Comparison of ENCODE assay signal across 9 mouse cellular contexts in the genomic region with DNA sequence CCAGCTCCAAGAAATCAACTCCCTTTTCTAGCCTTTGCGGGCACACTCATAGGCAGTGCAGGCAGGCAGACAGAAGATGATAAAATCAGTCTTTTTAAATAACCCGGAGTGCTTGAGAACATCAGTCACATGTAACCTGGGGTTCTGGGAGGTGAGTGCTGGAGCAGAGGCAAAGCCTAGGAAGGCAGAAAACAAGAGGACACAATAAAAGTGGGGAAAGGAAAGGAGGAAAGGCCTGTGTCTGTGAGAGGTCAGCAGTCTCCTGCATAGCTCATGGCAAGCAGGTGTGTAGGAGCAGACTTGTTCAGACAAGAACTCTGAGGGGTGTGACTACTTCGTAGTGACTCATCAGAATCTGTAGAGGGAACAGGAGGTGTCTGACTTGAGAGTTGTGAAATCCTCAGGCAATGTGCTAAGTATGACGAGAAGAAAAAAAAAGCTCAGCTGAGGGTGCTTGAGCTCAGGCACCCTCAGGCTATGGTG. TPM values are rescaled to one million over a fixed set of nuclear protein-coding genes. Genes with fewer than 3 reads are reported as not detected.
DNase-seq lines count a peak whose midpoint lies in the region; ATAC-seq and TF ChIP-seq lines count a peak whose summit lies in the region.
"Had no signal": no experiment of that assay in that cellular context is flagged by ENCODE, and none has a peak within 500 bp of the region (broad histone marks: within the 10 kb centered on the region; RNA-seq: fewer than 3 reads in every experiment).

No protein-coding gene starts in this region.

- H3K27ac ChIP-seq in embryonic facial prominence, embryonic 15.5 days (replicated peaks) = peak overlapping the region; percentile 28; the same call in 1 of the 2 replicates
- peak overlapping the region; percentile 82 for H3K27ac ChIP-seq in liver, embryonic 14.5 days
- H3K27ac ChIP-seq: hindbrain, embryonic 15.5 days had no signal

- H3K36me3 ChIP-seq in embryonic facial prominence, embryonic 15.5 days = peaks cover 6% of the 10 kb centered on the region; the same call in 1 of the 2 replicates
- peaks cover 9% of the 10 kb centered on the region for H3K36me3 ChIP-seq in liver, embryonic 14.5 days (replicated peaks; ENCODE audit: control insufficient read depth, insufficient read depth, low read depth)

- no peaks in the 10 kb centered on the region for H3K27me3 ChIP-seq in embryonic facial prominence, embryonic 15.5 days
- no peaks in the 10 kb centered on the region for H3K27me3 ChIP-seq in liver, embryonic 14.5 days (ENCODE audit: control insufficient read depth, insufficient read depth, low read length)
- H3K27me3 ChIP-seq: hindbrain, embryonic 15.5 days had no signal

- no peak overlapping the region for H3K4me2 ChIP-seq in embryonic facial prominence, embryonic 15.5 days (replicated peaks)
- H3K4me2 ChIP-seq in liver, embryonic 14.5 days (ENCODE audit: low read depth) = peak overlapping the region; percentile 46
- H3K4me2 ChIP-seq: hindbrain, embryonic 15.5 days had no signal

- 0 out of 2 replicates have a peak, but pooled peaks have one; percentile 27 for TF ChIP-seq EP300 in liver, embryonic 14.5 days (IDR thresholded peaks at IDR 0.05; ENCODE audit: low read depth)

- DNase-seq in urinary bladder, adult 18-20 months (ENCODE audit: low spot score in 2 of 2) = peak; percentile 16 to 57
- DNase-seq in urinary bladder, postnatal 10 days (ENCODE audit: low spot score) = no peak
- DNase-seq in liver, embryonic 14.5 days (ENCODE audit: low read depth in 3 of 3, low spot score in 3 of 3) = peak; percentile 53 to 76 (median 55)
- peak; percentile 83 for DNase-seq in telencephalon, adult 2 months (ENCODE audit: low read depth, low spot score)
- DNase-seq in retina, embryonic 14.5 days (ENCODE audit: low spot score) = no peak
- no peak for DNase-seq in layer of hippocampus, postnatal 25 days (ENCODE audit: extremely low spot score in 1 of 2, low spot score in 1 of 2)
- no peak for DNase-seq in heart, postnatal 36 days

- WGBS in embryonic facial prominence, embryonic 15.5 days = 64% methylated on average over 4 of the region's 4 CpGs
- WGBS in liver, embryonic 14.5 days (ENCODE audit: insufficient replicate concordance) = 26% methylated on average over 4 of the region's 4 CpGs

- H3K9ac ChIP-seq in embryonic facial prominence, embryonic 15.5 days = no peak overlapping the region
- peak overlapping the region; percentile 35 for H3K9ac ChIP-seq in liver, embryonic 14.5 days (replicated peaks)
- H3K9ac ChIP-seq: hindbrain, embryonic 15.5 days had no signal

- intact Hi-C loops in heart, postnatal 36 days (cut with DNase I) = no loop called here

- TF ChIP-seq CTCF in liver, embryonic 14.5 days (IDR thresholded peaks at IDR 0.05; ENCODE audit: low read depth) = no peak

- H3K4me1 ChIP-seq in embryonic facial prominence, embryonic 15.5 days = no peaks in the 10 kb centered on the region
- peaks cover 17 to 27% of the 10 kb centered on the region in 2 experiments for H3K4me1 ChIP-seq in liver, embryonic 14.5 days (replicated peaks; ENCODE audit: control insufficient read depth in 2 of 2, insufficient read depth in 2 of 2, low read length in 1 of 2)
- H3K4me1 ChIP-seq: hindbrain, embryonic 15.5 days had no signal

- no peaks in the 10 kb centered on the region for H3K9me3 ChIP-seq in embryonic facial prominence, embryonic 15.5 days (replicated peaks)
- H3K9me3 ChIP-seq in liver, embryonic 14.5 days (ENCODE audit: control insufficient read depth, low read length) = no peaks in the 10 kb centered on the region
- H3K9me3 ChIP-seq: hindbrain, embryonic 15.5 days had no signal

- no peak overlapping the region for H3K4me3 ChIP-seq in embryonic facial prominence, embryonic 15.5 days (replicated peaks)
- no peak overlapping the region for H3K4me3 ChIP-seq in liver, embryonic 14.5 days (ENCODE audit: insufficient read depth in 1 of 2, low read depth in 2 of 2, low read length in 2 of 2)
- H3K4me3 ChIP-seq: hindbrain, embryonic 15.5 days had no signal

- ATAC-seq in embryonic facial prominence, embryonic 15.5 days (ENCODE audit: insufficient number of reproducible peaks, low FRiP score, low TSS enrichment, low read depth) = peak; percentile 78; the same call in 1 of the 2 replicates
- ATAC-seq in liver, embryonic 14.5 days (ENCODE audit: insufficient read depth) = peak; percentile 95

RNA-seq across cellular contexts. Expression of gene B3galnt2, which starts 14.4 kb away (rescaled TPM):
- polyA plus RNA-seq in embryonic facial prominence, embryonic 15.5 days (2015; fragmentation: Nextera tagmentation; extraction: Ambion mirVana) = 33.7 and 36.1 TPM in 2 replicates
- 15.4 and 20.5 TPM in 2 replicates for polyA plus RNA-seq in liver, embryonic 14.5 days (2012; rRNA removed)
- polyA plus RNA-seq in liver, embryonic 14.5 days (2014; fragmentation: Nextera tagmentation; extraction: Ambion mirVana) = 20.0 and 25.0 TPM in 2 replicates
- 10 to 100 TPM; 12.7 to 15.5 TPM for total RNA-seq in layer of hippocampus, postnatal 25 days (2021)
- total RNA-seq in heart, postnatal 36 days (2021) = 10 to 100 TPM; 20.2 to 23.1 TPM

Comparison
In these comparisons a context has a peak if more than half of its experiments do, and no peak if none do; other contexts are left out.
1. DNase-seq: peak in urinary bladder, adult 18-20 months (2 of 2), liver, embryonic 14.5 days (3 of 3) and telencephalon, adult 2 months (single experiment); none in urinary bladder, postnatal 10 days (single experiment), retina, embryonic 14.5 days (single experiment), layer of hippocampus, postnatal 25 days (0 of 2) and heart, postnatal 36 days (0 of 2).